Mouse (Mus musculus) ES-E14 (cell line): ENCODE data around the gene Trmt2b.

Experiments
- CHD2 ChIP-seq: IDR thresholded peaks from 2 replicates; pipeline ENCODE4 v1.6.1; 2014; ENCODE audit warnings: mild to moderate bottlenecking, low read depth, low read length, inconsistent platforms
- MAFK ChIP-seq: IDR thresholded peaks from 2 replicates; pipeline ENCODE4 v1.6.1; 2014; ENCODE audit warnings: mild to moderate bottlenecking, low read depth, low read length, inconsistent platforms; ENCODE audit not compliant: insufficient read depth

- TF ChIP-seq MAFK (no peak), CHD2 (no peak)
Observed at GRCm38 (mm10) chrX:134261191-134261590, 15.6 kb downstream of the Trmt2b start.
